Mouse (Mus musculus) adrenal gland, adult 2 months (tissue): ENCODE results near the gene Rbm15. TPM values are rescaled to one million over a fixed set of nuclear protein-coding genes. Genes with fewer than 3 reads are reported as not detected.

Experiments
- DNase-seq: peaks from one replicate; pipeline ENCODE4 v3.0.0; 2021
- long read RNA-seq: library from polyadenylated mRNA; stranded (forward); transcript quantifications from one replicate; pipeline ENCODE4 v2.0.0, GENCODE M21; 2021
- polyA plus RNA-seq: library from polyadenylated mRNA; depleted of rRNA; stranded (reverse); fragments of >200 nt; gene quantifications from 2 replicates; pipeline ENCODE4 v1.2.3, GENCODE M21; 2012; rRNA removed
- total RNA-seq, 2 experiments: library from RNA; stranded (reverse); gene quantifications; 2 replicates each; pipeline ENCODE4 v1.2.3; 2021

Gene Rbm15
- total RNA-seq (10 to 100 TPM; 25.9 to 40.5 TPM), polyA plus RNA-seq (4.1 and 4.8 TPM in 2 replicates)
- long read RNA-seq, full-length matches to known transcripts = 3 of 3 reads
- long read RNA-seq, partial matches to known transcripts = 0 of 3 reads
- long read RNA-seq, other reads (novel, unspliced or antisense) = 0 of 3 reads

GRCm38 (mm10) chr3:107333381-107334201 lies at the start of gene Rbm15:
Gene Rbm15 (minus strand): TSS chr3:107333673.
- peak; percentile 98 for DNase-seq

GRCm38 (mm10) chr3:107379422-107379821 lies 45.9 kb upstream of the Rbm15 start:
- peak; percentile 66 for DNase-seq

GRCm38 (mm10) chr3:107378626-107379025 lies 45.2 kb upstream of the Rbm15 start:
- DNase-seq = no peak

GRCm38 (mm10) chr3:107374948-107375664 lies 41.6 kb upstream of the Rbm15 start:
- peak; percentile 13 for DNase-seq

GRCm38 (mm10) chr3:107369156-107369555 lies 35.7 kb upstream of the Rbm15 start:
- no peak for DNase-seq

GRCm38 (mm10) chr3:107367938-107368599 lies 34.6 kb upstream of the Rbm15 start:
- DNase-seq = no peak

- DNase-seq = no peak
Measured at GRCm38 (mm10) chr3:107365341-107365740, 31.9 kb upstream of the Rbm15 start.

GRCm38 (mm10) chr3:107363391-107363790 lies 29.9 kb upstream of the Rbm15 start:
- DNase-seq = no peak

GRCm38 (mm10) chr3:107360341-107360740 lies 26.9 kb upstream of the Rbm15 start:
- DNase-seq = no peak

- DNase-seq = no peak
Measured at GRCm38 (mm10) chr3:107357700-107358234, 24.3 kb upstream of the Rbm15 start.

GRCm38 (mm10) chr3:107356964-107357441 lies 23.5 kb upstream of the Rbm15 start:
- peak; percentile 89 for DNase-seq

GRCm38 (mm10) chr3:107355618-107356260 lies 22.3 kb upstream of the Rbm15 start:
- no peak for DNase-seq

- DNase-seq = no peak
Measured at GRCm38 (mm10) chr3:107351706-107352105, 18.2 kb upstream of the Rbm15 start.

- peak; percentile 72 for DNase-seq
Measured at GRCm38 (mm10) chr3:107349006-107349405, 15.5 kb upstream of the Rbm15 start.

- no peak for DNase-seq
Measured at GRCm38 (mm10) chr3:107345033-107345725, 11.7 kb upstream of the Rbm15 start.

- no peak for DNase-seq
Measured at GRCm38 (mm10) chr3:107343971-107344370, 10.5 kb upstream of the Rbm15 start.

GRCm38 (mm10) chr3:107334202-107334934 lies 895 bp upstream of the Rbm15 start:
- no peak for DNase-seq

- DNase-seq = peak; percentile 97
Measured at GRCm38 (mm10) chr3:107332960-107333380, 503 bp downstream of the Rbm15 start.

- peak; percentile 81 for DNase-seq
Measured at GRCm38 (mm10) chr3:107332127-107332959, 1.1 kb downstream of the Rbm15 start.
